ENCODE assay signal across 23 mouse cellular contexts in the genomic region with DNA sequence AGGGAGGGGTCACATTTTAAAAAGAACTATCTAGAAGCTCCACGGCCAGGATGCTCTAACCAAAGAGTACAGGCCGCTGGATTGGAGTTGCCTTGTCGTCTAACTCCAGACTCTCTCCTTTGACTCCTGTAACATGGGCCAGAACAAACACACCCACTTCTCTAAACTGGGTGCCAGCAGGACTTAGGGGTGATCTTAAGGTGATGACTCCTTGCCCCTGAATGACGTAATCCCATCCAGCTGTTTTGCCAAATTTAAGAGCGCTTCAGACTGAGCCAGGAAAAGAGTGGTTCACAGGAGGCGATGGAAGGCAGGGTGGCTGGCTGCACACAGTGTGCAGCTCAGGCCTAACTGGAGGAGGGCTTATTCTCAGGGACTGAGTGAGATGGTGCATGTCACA.
DNase-seq lines count a peak whose midpoint lies in the region; ATAC-seq lines count a peak whose summit lies in the region.
"Had no signal": no experiment of that assay in that cellular context is flagged by ENCODE, and none has a peak within 500 bp of the region (broad histone marks: within the 10 kb centered on the region; RNA-seq: fewer than 3 reads in every experiment).

No protein-coding gene starts in this region.

- H3K36me3 ChIP-seq in forebrain, embryonic 10.5 days (replicated peaks): no peaks in the 10 kb centered on the region
- H3K36me3 ChIP-seq in forebrain, embryonic 15.5 days: no peaks in the 10 kb centered on the region
- H3K36me3 ChIP-seq in midbrain, embryonic 10.5 days: no peaks in the 10 kb centered on the region
- H3K36me3 ChIP-seq in midbrain, embryonic 15.5 days (replicated peaks): no peaks in the 10 kb centered on the region
- H3K36me3 ChIP-seq: embryonic facial prominence, embryonic 10.5 days; embryonic facial prominence, embryonic 13.5 days; hindbrain, embryonic 12.5 days; hindbrain, embryonic 15.5 days had no signal

- H3K27ac ChIP-seq in forebrain, embryonic 10.5 days: no peak overlapping the region
- no peak overlapping the region for H3K27ac ChIP-seq in forebrain, embryonic 15.5 days (replicated peaks)
- no peak overlapping the region for H3K27ac ChIP-seq in midbrain, embryonic 10.5 days (replicated peaks)
- no peak overlapping the region for H3K27ac ChIP-seq in midbrain, embryonic 15.5 days
- H3K27ac ChIP-seq: embryonic facial prominence, embryonic 10.5 days; embryonic facial prominence, embryonic 13.5 days; heart, adult 2 months; hindbrain, embryonic 12.5 days; hindbrain, embryonic 15.5 days had no signal

- H3K4me1 ChIP-seq in forebrain, embryonic 10.5 days: peaks cover 22% of the 10 kb centered on the region
- H3K4me1 ChIP-seq in forebrain, embryonic 15.5 days: peaks cover 9% of the 10 kb centered on the region
- peaks cover 28% of the 10 kb centered on the region for H3K4me1 ChIP-seq in midbrain, embryonic 10.5 days
- H3K4me1 ChIP-seq in midbrain, embryonic 15.5 days: peaks cover 13% of the 10 kb centered on the region
- H3K4me1 ChIP-seq: embryonic facial prominence, embryonic 13.5 days had no signal

- H3K4me3 ChIP-seq in forebrain, embryonic 10.5 days: no peak overlapping the region
- no peak overlapping the region for H3K4me3 ChIP-seq in forebrain, embryonic 15.5 days
- H3K4me3 ChIP-seq in midbrain, embryonic 10.5 days: no peak overlapping the region
- H3K4me3 ChIP-seq in midbrain, embryonic 15.5 days: no peak overlapping the region
- H3K4me3 ChIP-seq: embryonic facial prominence, embryonic 10.5 days; embryonic facial prominence, embryonic 13.5 days; erythroblast, embryonic 14.5 days; heart, adult 2 months; hindbrain, embryonic 12.5 days; hindbrain, embryonic 15.5 days had no signal

- H3K9ac ChIP-seq in forebrain, embryonic 15.5 days (replicated peaks): no peak overlapping the region
- H3K9ac ChIP-seq in midbrain, embryonic 15.5 days: no peak overlapping the region
- H3K9ac ChIP-seq: embryonic facial prominence, embryonic 13.5 days; hindbrain, embryonic 12.5 days; hindbrain, embryonic 15.5 days had no signal

- H3K4me2 ChIP-seq in forebrain, embryonic 15.5 days (replicated peaks): no peak overlapping the region
- H3K4me2 ChIP-seq in midbrain, embryonic 15.5 days: no peak overlapping the region
- H3K4me2 ChIP-seq: embryonic facial prominence, embryonic 13.5 days; heart, embryonic 11.5 days; hindbrain, embryonic 12.5 days; hindbrain, embryonic 15.5 days had no signal

- peak; percentile 8 for DNase-seq in forebrain, embryonic 10.5 days (ENCODE audit: extremely low spot score, low spot score)
- peak; percentile 8 for DNase-seq in midbrain, embryonic 10.5 days (ENCODE audit: low spot score)
- peak; percentile 68 for DNase-seq in fat pad, adult 2 months (ENCODE audit: extremely low read depth, low read depth, low spot score)
- no peak for DNase-seq in layer of hippocampus, adult 9-11 months
- DNase-seq: adrenal gland, adult 8-10 months; adrenal gland, postnatal 25 days; cerebellum, adult 11-12 months; cerebellum, adult 8-10 months; cerebellum, postnatal 10 days; cerebellum, postnatal 36 days; embryo, embryonic 11 days; gastrocnemius, postnatal 25 days; heart, adult 2 months had no signal

- no peaks in the 10 kb centered on the region for H3K27me3 ChIP-seq in forebrain, embryonic 10.5 days (ENCODE audit: poor library complexity, severe bottlenecking)
- no peaks in the 10 kb centered on the region for H3K27me3 ChIP-seq in forebrain, embryonic 15.5 days
- no peaks in the 10 kb centered on the region for H3K27me3 ChIP-seq in midbrain, embryonic 10.5 days (ENCODE audit: low read depth, poor library complexity, severe bottlenecking)
- no peaks in the 10 kb centered on the region for H3K27me3 ChIP-seq in midbrain, embryonic 15.5 days (replicated peaks)
- H3K27me3 ChIP-seq: embryonic facial prominence, embryonic 13.5 days; hindbrain, embryonic 12.5 days; hindbrain, embryonic 15.5 days had no signal

- 83% methylated on average over 6 of the region's 6 CpGs for WGBS in forebrain, embryonic 10.5 days
- 86% methylated on average over 6 of the region's 6 CpGs for WGBS in forebrain, embryonic 15.5 days
- WGBS in midbrain, embryonic 10.5 days: 83% methylated on average over 6 of the region's 6 CpGs
- 87% methylated on average over 6 of the region's 6 CpGs for WGBS in midbrain, embryonic 15.5 days

- no peak for ATAC-seq in forebrain, embryonic 15.5 days (replicated peaks)
- no peak for ATAC-seq in midbrain, embryonic 15.5 days (replicated peaks)
- ATAC-seq: activated CD4-positive, CD25-positive, alpha-beta regulatory T cell, adult 4 months; forebrain, embryonic 14.5 days had no signal

- no peaks in the 10 kb centered on the region for H3K9me3 ChIP-seq in forebrain, embryonic 10.5 days
- H3K9me3 ChIP-seq in forebrain, embryonic 15.5 days: no peaks in the 10 kb centered on the region
- no peaks in the 10 kb centered on the region for H3K9me3 ChIP-seq in midbrain, embryonic 10.5 days (replicated peaks)
- no peaks in the 10 kb centered on the region for H3K9me3 ChIP-seq in midbrain, embryonic 15.5 days
- H3K9me3 ChIP-seq: embryonic facial prominence, embryonic 10.5 days; embryonic facial prominence, embryonic 13.5 days; hindbrain, embryonic 12.5 days; hindbrain, embryonic 15.5 days had no signal
